8 mouse cellular contexts compared by ENCODE assay signal in the genomic region with DNA sequence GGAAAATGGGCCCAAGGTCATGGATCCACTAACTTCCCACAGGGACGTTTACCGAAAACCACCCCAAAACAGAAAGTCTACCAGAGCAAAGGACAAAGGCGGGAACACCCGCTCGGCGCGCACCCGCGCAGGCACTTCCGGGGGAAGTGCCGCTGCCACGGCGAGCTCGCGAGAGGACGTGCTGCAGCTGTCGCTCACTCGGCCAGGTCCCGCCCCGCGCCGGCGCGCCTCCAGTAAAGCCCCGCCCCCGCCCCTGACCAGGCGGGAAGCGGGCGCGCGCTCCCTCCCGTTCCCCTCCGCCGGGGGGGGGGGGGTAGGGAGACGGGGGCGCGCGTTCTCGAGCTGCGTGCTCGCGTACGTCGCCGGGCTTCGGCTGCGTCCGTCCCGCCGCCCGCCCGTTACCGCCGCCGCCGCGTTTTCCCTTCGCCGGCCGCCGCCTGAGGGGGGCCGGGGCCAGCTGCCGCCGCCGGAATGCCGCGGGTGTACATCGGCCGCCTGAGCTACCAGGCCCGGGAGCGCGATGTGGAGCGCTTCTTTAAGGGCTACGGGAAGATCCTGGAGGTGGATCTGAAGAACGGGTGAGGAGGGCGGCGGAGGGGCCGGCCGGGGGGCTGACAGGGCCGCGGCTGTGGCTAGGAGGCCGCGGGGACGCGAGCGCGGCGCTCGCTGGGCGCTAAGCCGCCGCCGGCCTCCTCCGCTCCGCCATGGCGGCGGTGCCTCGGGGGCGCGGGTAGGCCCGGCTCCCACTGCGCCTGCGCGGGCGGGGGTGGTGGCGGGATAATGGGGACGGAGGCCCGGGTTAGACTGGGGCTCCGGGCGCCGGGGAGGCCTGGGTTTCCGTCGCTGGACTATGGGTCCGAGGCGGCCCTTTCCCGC. TPM values are rescaled to one million over a fixed set of nuclear protein-coding genes. Genes with fewer than 3 reads are reported as not detected.
DNase-seq lines count a peak whose midpoint lies in the region; ATAC-seq and TF ChIP-seq lines count a peak whose summit lies in the region.

A gene (plus strand): TSS at position 325 of the 876 bp plus-strand sequence.

- no peak; the same call in 1 of the 2 replicates for TF ChIP-seq EP300 in lung, postnatal 0 days (IDR thresholded peaks at IDR 0.05)

- H3K9me3 ChIP-seq in hindbrain, embryonic 10.5 days: no peaks in the 10 kb centered on the region
- no peaks in the 10 kb centered on the region for H3K9me3 ChIP-seq in lung, postnatal 0 days (ENCODE audit: low read length)

- H3K27ac ChIP-seq in hindbrain, embryonic 10.5 days: peak within 1 kb of the TSS; percentile 100
- H3K27ac ChIP-seq in lung, postnatal 0 days (ENCODE audit: low read length): peak within 1 kb of the TSS; percentile 100

- H3K9ac ChIP-seq in lung, postnatal 0 days (replicated peaks; ENCODE audit: low read depth): peak within 1 kb of the TSS; percentile 100

- no peak for TF ChIP-seq CTCF in lung, postnatal 0 days (IDR thresholded peaks at IDR 0.05)

- H3K27me3 ChIP-seq in hindbrain, embryonic 10.5 days (ENCODE audit: insufficient read depth, poor library complexity, severe bottlenecking): no peaks in the 10 kb centered on the region
- no peaks in the 10 kb centered on the region for H3K27me3 ChIP-seq in lung, postnatal 0 days (replicated peaks; ENCODE audit: insufficient read depth, low read length)

- H3K4me2 ChIP-seq in lung, postnatal 0 days (replicated peaks; ENCODE audit: low read depth, low read length): peak within 1 kb of the TSS; percentile 83

- peak within 1 kb of the TSS; percentile 95 for H3K4me3 ChIP-seq in hindbrain, embryonic 10.5 days
- H3K4me3 ChIP-seq in lung, postnatal 0 days (ENCODE audit: low read depth, low read length): peak within 1 kb of the TSS; percentile 100

- under 1% methylated on average over 108 of the region's 116 CpGs for WGBS in hindbrain, embryonic 10.5 days
- WGBS in lung, postnatal 0 days: under 1% methylated on average over 80 of the region's 116 CpGs

- peaks cover 40% of the 10 kb centered on the region for H3K4me1 ChIP-seq in hindbrain, embryonic 10.5 days (replicated peaks)
- H3K4me1 ChIP-seq in lung, postnatal 0 days (ENCODE audit: insufficient read depth, low read depth, low read length): peaks cover 6% of the 10 kb centered on the region; the same call in 1 of the 2 replicates

- ATAC-seq in frontal cortex, adult (ENCODE audit: low TSS enrichment): peak; percentile 94
- ATAC-seq in lung, postnatal 0 days: peak; percentile 97

- H3K36me3 ChIP-seq in hindbrain, embryonic 10.5 days: 0 out of 2 replicates have a peak, but pooled peaks cover 4% of the 10 kb centered on the region
- no peaks in the 10 kb centered on the region for H3K36me3 ChIP-seq in lung, postnatal 0 days (ENCODE audit: insufficient read depth, low read length)

- peak; percentile 84 for DNase-seq in MEL-GATA-1-ER (ENCODE audit: extremely low read depth, low read depth)
- peak; percentile 88 for DNase-seq in cerebellum, adult 8-10 months
- peak; percentile 98 for DNase-seq in hindbrain, embryonic 10.5 days (ENCODE audit: low spot score)
- DNase-seq in layer of hippocampus, adult 9-11 months: peak; percentile 95
- peak; percentile 98 for DNase-seq in lung, postnatal 0 days (ENCODE audit: low spot score)
- peak; percentile 85 for DNase-seq in ovary, postnatal 14 days (ENCODE audit: low spot score)
- peak; percentile 96 for DNase-seq in thymus, postnatal 14 days

RNA-seq across cellular contexts. Expression of the gene that starts here (rescaled TPM):
- 139 and 141 TPM in 2 replicates for polyA plus RNA-seq in hindbrain, embryonic 10.5 days (2016; fragmentation: Nextera tagmentation; extraction: Ambion mirVana)
- polyA plus RNA-seq in lung, postnatal 0 days (2015; fragmentation: Nextera tagmentation; extraction: Ambion mirVana): 62.6 TPM in 2 replicates

Comparison
In these comparisons a context has a peak if more than half of its experiments do, and no peak if none do; other contexts are left out.
1. Peak in every context shown above with its lines: DNase-seq, ATAC-seq, H3K4me3 ChIP-seq and H3K27ac ChIP-seq.